Mouse (Mus musculus): Measurements from ENCODE around the gene Esyt3. TPM values are rescaled to one million over a fixed set of nuclear protein-coding genes. Genes with fewer than 3 reads are reported as not detected.
A peak's percentile ranks its signal among the peaks of the same experiment; 100 is the strongest.

Gene Esyt3
- total RNA-seq (2022): 1 to 10 TPM; 1.4 to 4.0 (median 2.6) TPM

DNA sequence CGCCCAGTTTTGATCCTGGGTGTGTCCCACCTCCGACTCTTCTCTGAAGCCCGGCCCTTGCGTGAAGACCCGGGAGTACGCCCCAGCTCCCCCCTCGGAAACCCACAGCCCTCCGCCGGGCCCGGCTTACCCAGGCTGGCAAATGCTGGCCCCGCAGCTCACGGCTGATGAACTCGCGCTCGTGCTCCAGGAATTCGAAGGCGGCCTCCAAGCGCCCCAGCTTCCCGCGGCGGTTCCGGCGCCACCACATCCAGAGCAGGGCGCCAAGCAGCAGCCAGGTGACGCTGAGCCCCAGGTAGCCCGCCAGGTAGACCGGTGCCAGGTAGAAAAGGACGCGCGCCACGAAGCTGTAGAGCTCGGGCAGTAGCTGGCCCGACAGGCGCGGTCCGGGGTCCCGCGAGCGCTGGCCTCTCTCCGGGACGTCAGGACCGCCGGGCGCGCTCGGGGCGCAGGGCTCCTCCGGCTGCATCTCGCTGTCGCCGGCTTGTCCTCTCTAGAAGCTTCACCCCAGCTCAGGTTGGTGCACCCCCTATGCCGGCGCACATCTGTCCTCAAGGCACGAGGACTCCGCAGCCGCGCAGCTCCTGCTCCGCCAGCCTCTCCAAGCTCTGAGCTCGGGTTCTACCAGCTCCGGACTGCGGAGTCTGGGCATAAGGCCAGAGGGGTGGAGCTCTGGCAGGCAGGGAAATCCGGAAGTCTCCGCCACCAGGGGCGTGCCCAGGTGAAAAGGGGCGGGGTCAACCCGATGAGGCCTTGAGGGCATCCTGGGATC is at the start of gene Esyt3:
Esyt3 (minus strand) TSS at position 637 of the 772 bp plus-strand sequence.
- DNase-seq (ENCODE audit: low spot score in 2 of 2): peak in 1 of 2 experiments; percentile 32

DNA sequence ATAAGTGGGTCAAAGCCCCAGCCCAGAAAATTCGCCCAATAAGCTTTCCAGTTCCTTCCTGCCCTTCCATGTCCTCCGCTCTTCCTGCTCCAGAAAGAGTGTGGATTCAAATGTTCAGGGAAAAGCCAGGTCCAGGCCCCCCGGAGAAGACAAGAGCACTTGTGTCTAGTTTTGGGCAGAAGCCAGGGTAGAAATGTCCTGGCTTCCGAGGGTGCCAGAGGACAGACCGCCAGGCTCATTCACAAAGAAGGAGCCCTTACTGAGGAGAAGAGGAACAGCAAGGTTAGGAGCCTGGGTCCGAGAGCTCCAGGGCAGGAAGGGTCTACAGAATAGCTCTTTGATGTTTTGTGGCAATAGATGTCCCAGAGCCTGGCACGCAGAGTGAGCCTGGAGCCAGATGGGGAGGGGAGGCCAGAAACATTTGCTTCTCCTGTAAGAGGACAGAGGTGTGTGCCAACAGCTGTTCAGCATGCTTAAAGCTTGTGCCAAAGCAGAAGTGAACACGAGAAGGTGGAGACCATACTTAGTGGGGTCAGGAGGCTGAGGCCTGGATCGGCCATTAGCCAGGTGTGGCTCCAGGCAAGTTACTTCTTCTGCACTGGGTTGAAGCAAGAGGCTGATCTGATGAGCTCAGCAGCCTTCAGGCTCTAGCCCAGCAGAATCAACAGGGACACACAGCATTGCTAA is 43.1 kb upstream of the Esyt3 start:
- DNase-seq (ENCODE audit: low spot score in 2 of 2): peak; percentile 52 to 71

DNA sequence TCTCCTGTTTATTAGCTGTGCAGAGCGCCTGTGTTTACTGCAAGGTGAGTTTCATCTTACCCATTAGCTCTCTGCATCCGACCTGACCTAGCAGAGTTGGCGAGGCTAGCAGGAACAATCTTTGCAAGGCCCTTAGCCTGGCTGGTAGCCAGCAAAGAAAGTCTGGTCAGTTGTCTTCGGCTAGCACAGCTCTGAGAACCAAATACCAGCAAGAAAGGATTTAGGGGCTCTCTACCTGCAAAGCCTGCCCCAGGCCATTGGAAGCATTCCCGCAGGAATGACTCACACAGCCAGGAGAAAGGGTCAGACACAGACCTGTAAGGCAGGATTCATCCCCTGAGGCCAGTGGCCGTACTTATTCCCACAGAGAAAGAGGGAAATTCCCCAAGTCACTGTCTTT is 42.4 kb upstream of the Esyt3 start:
- no peak for DNase-seq (ENCODE audit: low spot score in 2 of 2)

DNA sequence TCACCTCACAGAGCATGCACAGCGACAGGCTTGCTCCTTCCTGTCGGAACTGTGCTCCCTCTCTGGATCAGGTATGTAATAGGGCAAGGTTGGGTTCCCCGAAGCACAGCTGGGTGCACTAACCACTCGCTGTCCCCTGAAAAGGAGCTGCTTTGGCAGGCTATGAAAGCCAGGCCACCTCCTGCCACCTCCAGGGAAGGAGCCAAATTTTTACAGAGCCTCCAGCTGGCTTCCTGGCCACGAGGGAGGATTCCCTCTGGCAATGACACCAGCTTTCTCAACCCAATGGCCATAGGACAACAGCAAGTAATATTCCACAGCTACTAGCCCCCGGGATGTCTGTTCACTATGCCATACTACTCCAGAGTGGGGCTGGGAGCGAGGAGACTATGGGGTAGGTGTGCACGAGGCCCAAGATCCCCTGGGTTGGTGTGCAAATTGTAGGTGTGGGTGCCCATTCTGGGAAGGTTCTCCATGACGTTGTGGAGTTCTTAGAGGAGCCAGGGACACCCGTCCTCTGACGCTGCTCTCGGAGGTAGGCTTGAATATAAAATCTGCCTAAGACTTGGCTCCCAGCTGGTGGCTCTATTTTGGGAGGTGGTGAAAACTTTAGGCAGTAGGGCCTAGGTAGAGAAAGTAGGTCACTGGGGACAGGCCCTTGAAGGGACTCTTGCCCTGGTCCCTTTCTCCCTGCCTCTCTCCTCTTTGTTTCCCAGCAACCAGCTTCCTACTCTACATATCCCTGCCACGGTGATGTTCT is 38.9 kb upstream of the Esyt3 start:
- no peak for DNase-seq (ENCODE audit: low spot score in 2 of 2)

DNA sequence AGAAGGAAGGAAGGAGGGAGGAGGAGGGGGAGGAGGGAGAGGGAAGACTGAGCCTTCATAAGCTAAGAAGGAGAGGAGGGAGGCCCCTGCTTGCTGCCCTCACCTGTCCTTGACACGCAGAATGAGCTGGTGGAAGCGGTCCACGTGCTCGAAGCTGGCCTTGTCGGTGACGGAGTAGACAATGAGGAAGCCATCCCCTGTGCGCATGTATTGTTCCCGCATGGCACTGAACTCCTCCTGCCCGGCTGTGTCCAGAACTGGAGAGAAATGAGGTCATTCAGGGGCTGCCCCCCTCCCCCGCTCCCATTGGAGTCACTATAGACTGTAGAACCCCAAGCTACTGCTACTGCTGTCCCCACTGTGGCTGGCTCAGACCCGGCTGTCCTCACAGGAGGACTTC is 36.0 kb upstream of the Esyt3 start:
- DNase-seq (ENCODE audit: low spot score in 2 of 2): no peak

DNA sequence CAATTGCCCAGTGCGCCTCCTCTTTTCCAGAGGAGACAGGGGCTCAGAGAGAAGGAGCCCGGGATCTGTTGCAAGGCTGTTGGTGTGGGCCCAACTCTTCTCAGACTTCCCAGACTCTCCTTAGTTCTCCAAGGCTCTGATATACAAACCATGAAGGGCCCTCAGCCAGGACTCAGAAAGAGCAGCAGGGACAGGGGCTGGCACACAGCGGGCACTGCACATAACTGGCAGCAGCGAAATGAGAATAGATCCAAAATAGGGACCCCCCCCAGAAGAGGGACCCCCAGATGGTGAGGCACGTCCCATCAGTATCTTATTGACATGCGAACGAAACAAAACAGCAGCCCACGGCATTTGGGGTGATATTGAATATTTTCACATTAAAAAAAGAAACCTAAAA is 34.8 kb upstream of the Esyt3 start:
- no peak for DNase-seq (ENCODE audit: low spot score in 2 of 2)

DNA sequence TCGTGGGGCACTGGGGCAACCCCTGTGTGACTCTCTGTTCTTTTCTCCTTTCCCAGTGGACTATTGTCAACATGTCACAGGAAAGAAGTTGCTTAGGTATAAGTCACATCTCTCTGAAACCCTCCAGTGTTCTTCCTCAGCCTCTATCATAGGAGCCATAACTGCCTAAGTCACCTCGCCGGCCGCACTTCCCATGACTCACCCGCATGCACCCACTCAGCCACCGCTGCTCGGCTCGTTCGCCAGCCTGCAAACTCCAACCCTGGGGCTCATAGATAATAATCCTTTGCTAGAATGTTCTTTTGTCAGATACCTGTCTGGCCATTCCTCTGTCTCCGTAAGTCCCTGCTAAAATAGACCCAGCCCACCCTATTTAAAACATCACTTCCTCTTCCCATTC is 33.2 kb upstream of the Esyt3 start:
- no peak for DNase-seq (ENCODE audit: low spot score in 2 of 2)

DNA sequence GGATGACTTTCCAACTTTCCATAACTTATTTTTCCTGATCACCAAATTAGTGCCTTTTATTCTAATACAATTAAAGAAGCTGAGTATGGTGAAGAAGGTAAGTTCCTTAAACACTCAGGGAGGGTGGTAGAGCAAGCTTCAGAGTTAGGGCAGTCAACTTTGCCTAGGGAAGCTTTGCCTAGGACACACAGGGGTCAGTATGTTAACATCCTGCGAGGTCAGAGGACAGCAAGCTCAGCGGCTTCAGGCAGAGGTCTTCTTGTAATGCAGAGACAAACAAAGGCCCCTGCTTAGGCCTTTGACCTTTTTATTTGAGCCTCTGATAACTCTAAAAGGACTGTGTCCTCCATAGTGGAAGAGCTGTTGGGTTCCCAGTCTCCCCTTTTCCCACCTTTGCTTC is 32.4 kb upstream of the Esyt3 start:
- DNase-seq (ENCODE audit: low spot score in 2 of 2): no peak

DNA sequence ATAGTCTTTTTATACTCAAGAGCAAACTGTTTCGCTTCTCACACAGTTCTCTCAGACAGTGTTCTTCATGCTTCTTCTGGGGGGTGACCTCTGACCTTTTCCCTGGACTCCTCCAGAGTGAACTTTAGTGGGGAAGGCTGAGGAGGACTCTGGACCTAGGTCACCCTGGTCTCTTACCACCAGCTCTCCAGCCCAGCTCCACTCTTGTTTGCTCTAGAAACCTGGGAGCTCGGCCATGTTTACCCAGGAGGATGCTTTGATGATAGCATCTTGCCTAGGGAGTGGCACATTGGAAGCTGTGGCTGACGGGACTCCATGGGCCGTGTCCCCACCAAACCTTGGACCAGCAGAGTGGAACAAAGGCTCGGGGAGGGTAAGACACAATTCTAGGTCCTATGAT is 31.8 kb upstream of the Esyt3 start:
- DNase-seq (ENCODE audit: low spot score in 2 of 2): no peak

DNA sequence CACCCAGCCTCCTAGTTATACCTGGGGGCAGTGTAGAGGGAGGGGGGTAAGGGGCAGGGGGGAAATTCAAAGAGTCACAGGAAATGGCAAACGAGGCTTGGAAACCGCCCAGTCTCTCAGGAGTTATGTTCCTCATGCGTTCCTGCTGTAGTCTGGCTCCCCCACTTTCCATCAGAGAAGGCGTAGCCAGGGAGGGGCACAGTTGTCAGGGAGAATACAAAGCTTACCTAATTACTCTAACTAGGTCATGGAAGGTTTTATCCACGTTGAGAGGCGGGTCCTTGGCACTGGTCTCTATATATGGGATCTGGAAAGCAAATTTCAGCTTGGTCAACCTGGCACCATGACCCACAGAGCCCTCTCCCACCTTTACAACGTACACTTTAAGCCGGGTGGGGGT is 31.1 kb upstream of the Esyt3 start:
- no peak for DNase-seq (ENCODE audit: low spot score in 2 of 2)

DNA sequence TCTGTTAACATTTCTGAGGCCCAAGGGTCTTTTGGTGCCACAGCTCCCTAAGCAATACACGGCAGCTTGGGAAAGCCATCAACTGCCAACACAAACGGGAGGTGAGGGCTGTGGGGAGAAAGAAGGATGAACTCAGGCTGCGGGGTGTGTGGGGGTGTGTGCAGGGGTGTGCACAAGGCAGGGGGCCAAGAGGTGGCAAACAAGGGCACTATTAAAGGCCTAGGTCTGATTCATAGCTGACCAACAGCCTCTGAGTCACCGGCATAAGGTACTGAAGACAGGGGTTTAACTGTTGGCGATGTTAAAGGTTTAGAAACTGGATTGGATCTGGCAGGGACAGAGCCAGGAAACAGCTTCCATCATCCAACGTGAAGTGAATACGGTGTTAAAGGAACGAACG is 30.5 kb upstream of the Esyt3 start:
- DNase-seq (ENCODE audit: low spot score in 2 of 2): no peak

DNA sequence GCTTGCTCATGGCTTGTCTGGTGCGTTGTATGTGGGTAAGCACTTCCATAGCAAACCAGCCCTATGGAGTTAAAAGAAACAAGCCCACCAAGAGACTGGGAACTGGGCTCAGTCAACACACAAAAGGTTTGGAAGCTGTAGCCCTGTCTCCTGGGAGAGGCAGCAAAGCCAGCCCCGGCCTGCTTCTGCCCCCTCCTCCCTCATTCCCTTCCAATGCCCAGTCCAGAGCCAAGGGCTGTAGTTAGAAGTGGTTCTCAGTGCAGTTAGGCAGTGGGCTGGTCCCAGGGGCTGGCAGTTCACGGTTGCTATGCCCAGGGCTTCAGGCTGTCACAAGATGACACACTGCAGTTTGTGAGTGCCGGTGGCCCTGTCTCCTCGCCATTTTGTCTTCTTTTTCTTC is 29.7 kb upstream of the Esyt3 start:
- peak in 1 of 2 experiments; percentile 52 for DNase-seq (ENCODE audit: low spot score in 2 of 2)

DNA sequence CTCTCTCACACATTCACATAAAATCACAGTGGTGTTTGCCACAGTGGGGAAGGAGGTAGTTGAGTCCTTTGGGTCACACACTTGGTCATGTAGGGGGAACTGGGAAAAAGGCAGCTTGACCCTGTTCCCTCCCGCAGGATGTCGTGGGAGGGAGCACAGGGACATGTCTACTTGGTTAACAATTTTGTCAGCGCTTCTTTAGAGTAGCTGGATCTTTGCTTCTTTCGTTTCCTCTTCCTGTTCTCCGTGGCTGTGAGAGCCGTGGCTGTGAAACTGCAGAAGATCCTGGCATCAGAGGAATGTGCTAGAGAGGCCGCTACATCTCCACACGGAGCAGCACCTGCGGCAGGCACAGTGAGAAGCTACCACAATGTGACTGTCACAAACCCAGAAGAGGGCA is 24.2 kb upstream of the Esyt3 start:
- no peak for DNase-seq (ENCODE audit: low spot score in 2 of 2)

DNA sequence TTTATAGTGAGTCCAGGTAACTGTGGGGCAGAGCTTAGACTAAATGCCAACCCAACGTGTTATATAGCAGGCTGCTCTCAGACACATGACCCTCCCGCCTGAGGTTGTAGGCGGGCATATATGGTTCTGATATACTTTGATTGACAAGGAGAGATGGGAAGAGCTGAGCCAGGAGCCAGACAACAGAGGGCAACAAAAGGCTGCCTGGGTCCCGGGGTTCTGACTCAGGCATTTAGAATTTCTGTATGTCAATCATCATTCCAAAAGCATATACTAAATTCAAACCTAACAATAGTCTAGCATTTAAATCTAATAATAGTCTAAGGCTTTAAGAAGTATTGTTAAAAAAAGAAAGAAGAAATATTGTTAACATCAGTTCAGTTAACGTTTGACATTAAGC is 20.8 kb upstream of the Esyt3 start:
- DNase-seq (ENCODE audit: low spot score in 2 of 2): no peak

DNA sequence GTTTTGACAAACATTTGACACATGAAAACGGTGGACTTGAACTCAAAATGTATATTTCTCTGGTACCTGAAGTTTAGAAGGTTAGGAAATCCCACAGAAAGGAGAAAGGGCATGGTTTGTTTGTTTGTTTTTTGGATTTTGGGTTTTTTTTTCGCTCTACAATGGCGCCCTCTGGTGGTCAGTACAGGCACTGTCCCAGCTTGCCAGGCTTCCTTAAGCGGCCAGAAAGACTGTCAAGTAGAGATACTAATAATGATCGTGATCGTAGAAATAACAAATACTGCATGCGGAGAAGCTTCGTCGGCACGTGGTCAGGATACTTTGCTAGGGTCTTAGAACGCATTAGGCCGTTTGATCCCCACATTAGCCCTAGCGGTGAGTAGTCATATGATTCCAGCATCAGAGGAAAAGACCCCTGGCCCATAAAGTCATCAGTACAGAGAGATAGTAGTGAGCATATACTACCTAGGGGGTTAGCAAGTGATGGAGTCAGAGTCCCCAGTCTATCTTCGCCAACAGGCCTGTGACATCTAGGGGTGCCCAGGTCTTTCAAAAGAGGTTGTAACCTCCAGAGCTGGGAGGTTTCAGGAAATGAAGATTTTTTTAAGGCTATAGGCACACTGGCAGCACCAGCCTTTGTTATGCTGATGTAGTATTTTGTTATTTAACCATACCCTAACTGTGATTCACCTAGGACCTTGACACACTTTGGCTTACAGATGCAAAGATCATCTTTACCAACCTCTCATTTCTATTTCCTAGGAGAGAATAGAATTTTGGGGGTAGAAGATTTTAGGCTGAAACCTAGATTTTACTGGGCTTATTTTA is 18.4 kb upstream of the Esyt3 start:
- DNase-seq (ENCODE audit: low spot score in 2 of 2): peak in 1 of 2 experiments; percentile 73

DNA sequence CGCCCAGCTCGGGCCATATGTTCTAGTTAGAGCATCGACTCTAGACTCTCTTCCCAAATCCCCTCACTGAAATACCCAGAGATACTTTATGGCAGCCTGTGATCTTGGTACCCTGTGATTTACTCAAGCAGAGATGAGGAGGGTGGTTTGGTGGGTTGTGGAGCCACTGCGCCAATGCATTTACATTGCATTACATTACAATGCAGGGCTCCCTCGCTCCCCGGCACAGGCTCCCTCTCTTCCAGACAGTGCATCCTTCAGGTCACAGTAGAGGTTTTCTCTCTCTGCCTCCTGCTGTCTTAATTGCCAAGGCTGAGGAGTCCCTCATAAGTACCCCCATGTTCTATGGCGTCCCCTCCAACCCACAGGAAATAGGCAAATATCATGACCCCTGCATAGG is 10.1 kb upstream of the Esyt3 start:
- no peak for DNase-seq (ENCODE audit: low spot score in 2 of 2)

DNA sequence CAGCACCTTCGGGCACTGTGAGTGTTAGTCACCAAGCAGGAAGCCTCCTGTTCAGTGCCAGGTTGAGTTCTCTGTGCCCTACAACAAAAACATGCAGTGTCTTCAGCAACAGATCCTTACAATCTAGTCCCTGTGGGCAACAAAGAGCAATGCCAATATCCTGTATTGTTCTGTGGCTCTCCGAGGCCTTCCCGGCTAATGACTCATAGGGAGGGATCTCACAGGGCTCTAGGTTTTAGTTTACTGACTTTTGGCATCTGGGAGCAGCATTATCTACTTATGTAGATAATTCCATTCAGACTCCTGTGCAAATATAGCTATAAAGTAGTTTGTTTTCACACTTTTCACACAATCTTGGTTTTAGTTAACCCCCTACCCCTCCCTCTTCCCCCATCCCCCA is 7.5 kb upstream of the Esyt3 start:
- no peak for DNase-seq (ENCODE audit: low spot score in 2 of 2)

DNA sequence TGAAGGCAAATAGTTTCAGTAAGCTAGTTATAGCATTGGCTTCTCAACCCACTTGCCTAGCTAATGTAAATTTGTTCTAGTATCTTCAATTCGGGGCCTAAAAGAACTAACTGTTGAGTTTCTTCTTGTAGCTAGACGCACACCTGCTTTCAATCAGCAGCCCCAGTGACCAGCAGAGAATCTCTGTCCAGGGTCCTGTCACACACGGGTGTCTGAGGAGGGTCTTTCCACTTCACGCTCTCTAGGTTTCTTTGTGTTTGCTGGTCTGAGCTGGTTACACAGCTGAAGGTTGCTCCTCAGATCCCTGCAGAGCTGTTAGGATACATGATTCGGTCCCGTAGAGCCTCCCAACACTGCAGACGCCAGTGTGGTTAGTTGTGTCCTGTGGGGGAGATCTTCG is 4.7 kb upstream of the Esyt3 start:
- no peak for DNase-seq (ENCODE audit: low spot score in 2 of 2)

DNA sequence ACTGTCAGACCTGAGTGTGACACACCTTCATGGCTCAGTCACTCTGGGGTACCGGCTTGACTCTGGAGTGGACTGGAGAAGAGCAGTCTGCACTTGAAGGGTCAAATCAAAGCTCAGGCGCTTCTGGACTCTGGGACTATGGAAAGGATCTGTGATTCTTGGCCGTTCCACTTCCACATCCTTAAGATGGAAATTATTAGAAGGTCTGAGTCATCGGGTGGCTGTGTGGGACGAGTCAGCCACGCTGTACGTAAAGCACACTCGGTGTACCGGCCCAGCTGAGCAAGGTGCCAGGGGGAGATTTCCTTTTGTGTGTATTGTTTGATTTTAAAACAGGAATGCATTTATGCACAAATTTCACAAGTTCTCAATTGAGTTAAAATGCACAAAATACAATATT is 3.6 kb upstream of the Esyt3 start:
- DNase-seq (ENCODE audit: low spot score in 2 of 2): no peak

DNA sequence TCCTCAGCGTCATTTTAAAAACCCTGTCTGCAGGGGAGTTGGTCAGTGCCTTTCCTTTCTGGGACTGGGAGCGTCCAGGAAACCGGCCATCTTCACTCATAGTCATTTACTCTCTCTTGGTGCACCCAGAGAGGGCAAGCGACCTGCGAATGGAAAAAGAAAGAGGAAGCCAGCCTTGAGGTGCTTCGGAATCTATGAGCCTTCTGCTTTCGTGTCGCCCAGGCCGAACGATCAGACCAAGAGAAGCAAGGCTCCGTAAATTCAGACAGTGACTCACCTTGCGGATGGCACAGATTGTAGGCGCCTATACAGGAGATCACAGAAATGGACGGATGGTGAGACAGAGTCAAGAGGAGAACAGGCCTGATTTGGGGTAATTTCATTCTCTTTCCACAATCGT is 655 bp upstream of the Esyt3 start:
- DNase-seq (ENCODE audit: low spot score in 2 of 2): no peak

DNA sequence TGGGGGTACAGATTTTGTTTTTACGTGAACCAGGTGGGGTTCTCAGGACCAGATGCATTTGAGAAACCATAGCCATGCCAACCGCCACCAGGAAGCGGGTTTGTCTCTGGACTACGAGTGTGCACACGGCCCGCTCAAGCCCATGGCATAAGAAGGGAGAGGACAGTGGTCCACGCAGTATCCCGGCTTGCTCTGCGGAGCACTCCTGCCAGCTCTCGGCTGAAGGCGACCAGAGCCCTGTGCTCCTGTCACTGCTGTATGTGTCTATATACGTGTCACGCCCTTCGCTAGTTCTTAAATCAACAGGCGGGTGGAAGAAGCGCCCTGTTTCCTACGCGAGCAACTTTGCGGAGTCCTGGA is 816 bp downstream of the Esyt3 start:
- no peak for DNase-seq (ENCODE audit: low spot score in 2 of 2)

DNA sequence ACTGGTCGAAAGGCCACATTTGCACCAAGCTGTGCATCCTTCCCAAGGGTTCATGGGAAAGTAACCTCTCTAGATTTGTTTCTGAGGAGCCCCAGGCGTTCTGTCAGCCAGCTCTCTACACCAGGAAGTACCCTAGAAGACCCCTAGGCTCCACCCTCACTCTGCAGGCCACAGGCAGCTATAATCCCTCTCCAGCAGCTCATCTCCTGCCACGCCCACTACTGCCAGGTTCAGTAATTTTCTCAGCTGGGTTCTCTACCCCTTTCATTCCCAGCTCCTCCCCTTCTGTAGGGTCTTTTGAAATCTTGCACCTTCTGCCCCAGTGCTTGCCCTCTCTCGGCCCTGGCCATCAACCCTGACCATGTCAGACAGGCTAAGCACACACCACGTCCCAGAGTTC is 2.4 kb downstream of the Esyt3 start:
- no peak for DNase-seq (ENCODE audit: low spot score in 2 of 2)
